Mouse (Mus musculus): Measurements from ENCODE around the gene Fbxw5. TPM values are rescaled to one million over a fixed set of nuclear protein-coding genes. Genes with fewer than 3 reads are reported as not detected.

Gene Fbxw5
- polyA plus RNA-seq, 1 experiment: 34.0 TPM

GRCm38 (mm10) chr2:25479551-25480311 lies 20.8 kb upstream of the Fbxw5 start:
- no peak for TF ChIP-seq CTCF (IDR thresholded peaks at IDR 0.05; ENCODE audit: extremely low read depth, insufficient read length, insufficient replicate concordance, low read depth, low read length)
- TF ChIP-seq POLR2A (IDR thresholded peaks at IDR 0.05; ENCODE audit: low read depth, low read length): no peak
- 29% methylated on average over 10 of the region's 10 CpGs for WGBS
- Histone ChIP-seq H3K36me3 (ENCODE audit: control insufficient read depth, insufficient read depth, low read length) (no peaks in the 10 kb centered on the region), H3K4me3 (ENCODE audit: low read depth, low read length) (no peak overlapping the region), H3K27ac (ENCODE audit: insufficient read depth, low read depth, low read length) (peak overlapping the region; percentile 76), H3K4me1 (ENCODE audit: control insufficient read depth, insufficient read depth, insufficient read length, low read length) (peaks cover 8% of the 10 kb centered on the region; the same call in 1 of the 2 replicates), H3K27me3 (ENCODE audit: control insufficient read depth, insufficient read depth, low read length) (no peaks in the 10 kb centered on the region)

DNA sequence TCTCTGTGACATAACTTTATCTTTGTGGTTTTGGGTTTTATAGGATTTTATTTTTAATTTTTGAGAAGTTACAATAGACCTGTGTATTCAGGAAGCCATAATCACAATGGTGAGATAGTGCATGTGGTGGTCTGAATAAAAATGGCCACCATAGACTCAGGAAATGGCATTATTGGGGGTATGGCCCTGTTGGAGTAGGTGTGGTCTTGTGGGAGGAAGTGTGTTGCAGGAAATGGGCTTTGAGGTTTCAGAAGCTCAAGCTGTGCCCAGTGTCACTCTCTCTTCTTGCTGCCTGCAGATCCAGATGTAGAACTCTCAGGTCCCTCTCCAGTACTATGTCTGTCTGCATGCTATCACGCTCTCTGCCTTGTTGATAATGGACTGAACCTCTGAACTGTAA lies 20.0 kb upstream of the Fbxw5 start:
- Histone ChIP-seq H3K4me3 (ENCODE audit: low read depth, low read length) (no peak overlapping the region), H3K27ac (ENCODE audit: insufficient read depth, low read depth, low read length) (peak overlapping the region; percentile 76), H3K36me3 (ENCODE audit: control insufficient read depth, insufficient read depth, low read length) (no peaks in the 10 kb centered on the region), H3K27me3 (ENCODE audit: control insufficient read depth, insufficient read depth, low read length) (no peaks in the 10 kb centered on the region), H3K4me1 (ENCODE audit: control insufficient read depth, insufficient read depth, insufficient read length, low read length) (peaks cover 15% of the 10 kb centered on the region)
- TF ChIP-seq CTCF (IDR thresholded peaks at IDR 0.05; ENCODE audit: extremely low read depth, insufficient read length, insufficient replicate concordance, low read depth, low read length) (no peak), POLR2A (IDR thresholded peaks at IDR 0.05; ENCODE audit: low read depth, low read length) (no peak)
- 74% methylated on average over 1 of the region's 1 CpGs for WGBS

- no peak overlapping the region for H3K27ac ChIP-seq (ENCODE audit: insufficient read depth, low read depth, low read length)
- WGBS: 24% methylated on average over 7 of the region's 7 CpGs
- no peaks in the 10 kb centered on the region for H3K36me3 ChIP-seq (ENCODE audit: control insufficient read depth, insufficient read depth, low read length)
- H3K27me3 ChIP-seq (ENCODE audit: control insufficient read depth, insufficient read depth, low read length): no peaks in the 10 kb centered on the region
- TF ChIP-seq POLR2A (IDR thresholded peaks at IDR 0.05; ENCODE audit: low read depth, low read length) (no peak), CTCF (IDR thresholded peaks at IDR 0.05; ENCODE audit: extremely low read depth, insufficient read length, insufficient replicate concordance, low read depth, low read length) (peak; percentile 69; the same call in 1 of the 2 replicates)
- no peak overlapping the region for H3K4me3 ChIP-seq (ENCODE audit: low read depth, low read length)
- peaks cover 19% of the 10 kb centered on the region for H3K4me1 ChIP-seq (ENCODE audit: control insufficient read depth, insufficient read depth, insufficient read length, low read length)
Measured at GRCm38 (mm10) chr2:25482969-25483368, 17.6 kb upstream of the Fbxw5 start.

DNA sequence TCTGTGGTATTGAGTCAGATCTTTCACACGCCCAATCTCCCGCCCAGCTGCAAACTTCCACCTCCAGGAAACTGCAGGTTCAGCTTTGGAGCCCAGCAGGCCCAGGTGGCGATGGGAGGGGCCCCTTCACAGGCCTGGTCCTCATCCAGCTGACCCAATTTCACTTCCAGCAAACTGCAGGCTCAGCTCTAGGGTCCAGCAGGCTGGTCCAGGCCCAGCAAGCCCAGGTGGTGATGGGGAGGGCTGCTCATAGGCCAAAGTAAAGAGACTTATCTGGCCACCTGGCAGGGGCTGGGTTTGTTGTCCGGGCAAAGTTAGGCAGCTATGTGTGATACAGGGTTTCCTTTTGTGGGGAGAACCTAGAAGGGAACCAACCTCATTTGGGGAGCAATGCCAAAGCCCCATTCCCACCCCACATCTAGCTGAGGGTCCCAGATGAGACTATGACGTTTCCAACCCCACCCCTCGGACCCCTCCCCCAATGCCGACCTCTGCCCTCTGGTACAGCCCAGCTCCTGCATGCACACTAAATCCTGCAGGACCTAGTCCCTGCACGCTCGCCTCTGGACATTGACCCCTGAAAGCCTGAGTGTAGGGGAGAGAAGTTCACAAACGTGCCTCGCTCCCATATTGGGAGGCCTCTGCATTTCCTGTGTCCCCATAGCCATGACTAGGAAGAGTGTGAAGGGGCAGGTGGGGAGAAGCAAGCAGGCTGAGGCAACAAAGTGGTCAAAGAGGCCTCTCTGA lies 15.5 kb upstream of the Fbxw5 start:
- H3K36me3 ChIP-seq (ENCODE audit: control insufficient read depth, insufficient read depth, low read length): no peaks in the 10 kb centered on the region

GRCm38 (mm10) chr2:25487965-25488670 lies 12.4 kb upstream of the Fbxw5 start:
- H3K27me3 ChIP-seq (ENCODE audit: control insufficient read depth, insufficient read depth, low read length): no peaks in the 10 kb centered on the region
- no peaks in the 10 kb centered on the region for H3K36me3 ChIP-seq (ENCODE audit: control insufficient read depth, insufficient read depth, low read length)
- H3K27ac ChIP-seq (ENCODE audit: insufficient read depth, low read depth, low read length): no peak overlapping the region
- 58% methylated on average over 6 of the region's 6 CpGs for WGBS
- TF ChIP-seq POLR2A (IDR thresholded peaks at IDR 0.05; ENCODE audit: low read depth, low read length) (no peak), CTCF (IDR thresholded peaks at IDR 0.05; ENCODE audit: extremely low read depth, insufficient read length, insufficient replicate concordance, low read depth, low read length) (no peak)
- H3K4me1 ChIP-seq (ENCODE audit: control insufficient read depth, insufficient read depth, insufficient read length, low read length): peaks cover 11% of the 10 kb centered on the region
- H3K4me3 ChIP-seq (ENCODE audit: low read depth, low read length): no peak overlapping the region

More for the DNA sequence above, 15.5 kb upstream of the Fbxw5 start:
- Histone ChIP-seq H3K27ac (ENCODE audit: insufficient read depth, low read depth, low read length) (peak overlapping the region; percentile 44; the same call in 1 of the 2 replicates), H3K4me3 (ENCODE audit: low read depth, low read length) (no peak overlapping the region), H3K4me1 (ENCODE audit: control insufficient read depth, insufficient read depth, insufficient read length, low read length) (peaks cover 14% of the 10 kb centered on the region), H3K27me3 (ENCODE audit: control insufficient read depth, insufficient read depth, low read length) (no peaks in the 10 kb centered on the region)
- 24% methylated on average over 11 of the region's 11 CpGs for WGBS
- TF ChIP-seq CTCF (IDR thresholded peaks at IDR 0.05; ENCODE audit: extremely low read depth, insufficient read length, insufficient replicate concordance, low read depth, low read length) (no peak), POLR2A (IDR thresholded peaks at IDR 0.05; ENCODE audit: low read depth, low read length) (no peak; the same call in 1 of the 2 replicates)

DNA sequence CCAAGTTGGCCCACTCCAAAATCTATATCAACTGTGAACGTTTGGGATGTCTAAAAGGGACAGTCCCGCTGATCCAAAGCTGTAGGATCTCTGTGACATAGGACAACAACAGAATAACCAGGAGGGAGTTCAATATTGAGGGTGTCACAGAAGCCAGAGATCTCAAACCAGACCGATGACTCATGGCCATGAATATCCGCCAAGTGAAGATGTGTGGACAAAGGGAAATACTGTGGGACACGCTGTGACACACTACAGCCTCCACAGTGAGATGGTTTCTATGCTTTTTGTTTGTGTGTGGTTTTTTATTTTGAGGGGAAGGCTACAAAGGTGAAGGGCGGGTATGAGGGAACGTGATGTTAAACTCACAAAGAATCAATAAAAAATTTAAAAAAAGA lies 11.9 kb upstream of the Fbxw5 start:
- Histone ChIP-seq H3K27ac (ENCODE audit: insufficient read depth, low read depth, low read length) (no peak overlapping the region), H3K4me3 (ENCODE audit: low read depth, low read length) (no peak overlapping the region), H3K36me3 (ENCODE audit: control insufficient read depth, insufficient read depth, low read length) (no peaks in the 10 kb centered on the region), H3K27me3 (ENCODE audit: control insufficient read depth, insufficient read depth, low read length) (no peaks in the 10 kb centered on the region), H3K4me1 (ENCODE audit: control insufficient read depth, insufficient read depth, insufficient read length, low read length) (peaks cover 11% of the 10 kb centered on the region)
- WGBS: 85% methylated on average over 7 of the region's 7 CpGs
- no peak for TF ChIP-seq POLR2A (IDR thresholded peaks at IDR 0.05; ENCODE audit: low read depth, low read length)
- no peak for TF ChIP-seq CTCF (IDR thresholded peaks at IDR 0.05; ENCODE audit: extremely low read depth, insufficient read length, insufficient replicate concordance, low read depth, low read length)
